Mouse (Mus musculus): Measurements from ENCODE around the gene Tmem30b.

Gene Tmem30b

DNA sequence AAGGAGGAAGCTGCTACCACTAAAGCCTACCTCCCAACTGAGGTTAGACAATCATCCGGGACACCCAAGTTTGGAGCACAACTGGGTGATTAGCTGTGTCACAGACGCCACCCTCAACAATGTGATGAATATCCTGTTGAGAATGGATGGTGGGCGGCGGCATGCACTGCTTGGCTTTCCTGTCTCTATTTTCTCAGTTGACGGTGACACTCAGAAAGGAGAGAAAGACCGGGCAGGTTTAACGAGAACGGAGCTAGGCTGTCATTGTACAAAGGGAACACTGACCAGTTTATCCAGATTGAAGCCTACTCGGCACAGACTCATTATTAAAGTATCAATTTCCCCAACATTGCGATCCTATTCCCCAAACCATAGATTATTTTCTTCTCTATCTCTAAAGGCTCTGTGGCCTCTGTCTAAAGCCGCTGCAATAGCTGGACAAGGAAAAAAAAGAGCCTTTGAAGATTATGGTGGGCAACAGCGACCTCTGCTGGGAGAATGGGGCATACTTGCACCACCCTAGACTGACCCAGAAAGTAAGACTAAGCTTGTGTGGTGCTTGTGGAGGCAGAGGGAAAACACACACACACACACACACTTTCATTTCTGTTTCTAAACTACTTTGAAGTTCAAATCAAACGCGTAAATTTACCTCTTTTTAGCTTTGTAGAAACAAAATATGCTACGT is 29.0 kb downstream of the Tmem30b start:
- peak; percentile 73 for DNase-seq (ENCODE audit: low read depth)

DNA sequence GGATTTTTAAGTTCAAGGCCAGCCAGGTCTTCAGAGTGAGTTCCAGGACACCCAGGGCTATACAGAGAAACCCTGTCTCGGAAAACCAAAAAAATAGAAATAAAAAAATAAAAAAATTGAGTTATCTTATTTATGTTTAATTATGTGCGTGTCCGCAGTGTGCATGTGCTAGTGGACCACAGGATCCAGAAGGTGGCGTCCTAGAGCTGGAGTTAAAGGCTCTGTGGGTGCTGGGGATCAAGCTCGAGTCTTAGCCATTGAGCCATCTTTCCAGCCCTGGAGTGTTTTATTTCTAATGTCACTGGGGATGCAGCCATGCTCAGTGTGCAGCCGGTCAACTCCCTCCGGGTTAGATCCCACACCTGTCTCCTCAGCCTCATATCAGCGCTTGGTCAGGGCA is 29.7 kb downstream of the Tmem30b start:
- DNase-seq (ENCODE audit: low read depth), result no peak

DNA sequence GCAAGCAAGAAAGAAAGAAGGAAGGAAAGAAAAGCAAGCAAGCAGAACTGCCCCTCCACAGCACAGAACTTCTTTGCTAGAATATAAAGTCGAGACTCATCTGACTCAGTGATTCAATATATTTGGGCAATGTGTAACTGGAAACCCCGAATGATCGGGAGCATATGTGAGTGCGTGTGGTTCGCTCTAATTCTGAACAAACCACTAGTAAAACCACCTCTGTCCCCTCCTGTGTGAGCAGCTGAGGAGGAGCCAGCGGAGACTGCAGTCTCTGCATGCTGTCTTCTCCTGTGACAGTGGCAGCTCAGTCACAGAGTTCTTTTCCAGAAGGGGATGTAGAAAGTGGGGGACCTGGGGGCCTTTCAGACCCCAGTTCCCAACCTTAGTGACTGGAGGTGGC is 31.5 kb downstream of the Tmem30b start:
- no peak for DNase-seq (ENCODE audit: low read depth)

DNA sequence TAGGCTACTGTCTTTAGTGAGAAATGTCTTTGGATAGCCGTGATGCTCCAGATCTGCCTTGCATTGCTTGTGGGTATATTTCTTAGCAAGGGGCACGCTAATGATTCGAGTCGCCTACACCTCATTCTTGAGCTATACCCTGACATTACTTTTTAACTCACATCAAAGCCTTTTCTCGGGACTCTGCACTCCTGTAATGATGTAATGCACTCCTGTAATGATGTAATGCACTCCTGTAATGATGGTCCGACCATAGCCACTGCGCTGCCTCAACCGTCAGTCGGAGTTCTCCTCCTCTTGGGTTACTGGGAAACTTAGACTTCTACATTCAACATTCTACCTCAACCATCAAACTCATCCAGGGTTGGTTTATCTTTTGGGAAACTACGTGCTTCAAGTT is 32.2 kb downstream of the Tmem30b start:
- DNase-seq (ENCODE audit: low read depth), result no peak

DNA sequence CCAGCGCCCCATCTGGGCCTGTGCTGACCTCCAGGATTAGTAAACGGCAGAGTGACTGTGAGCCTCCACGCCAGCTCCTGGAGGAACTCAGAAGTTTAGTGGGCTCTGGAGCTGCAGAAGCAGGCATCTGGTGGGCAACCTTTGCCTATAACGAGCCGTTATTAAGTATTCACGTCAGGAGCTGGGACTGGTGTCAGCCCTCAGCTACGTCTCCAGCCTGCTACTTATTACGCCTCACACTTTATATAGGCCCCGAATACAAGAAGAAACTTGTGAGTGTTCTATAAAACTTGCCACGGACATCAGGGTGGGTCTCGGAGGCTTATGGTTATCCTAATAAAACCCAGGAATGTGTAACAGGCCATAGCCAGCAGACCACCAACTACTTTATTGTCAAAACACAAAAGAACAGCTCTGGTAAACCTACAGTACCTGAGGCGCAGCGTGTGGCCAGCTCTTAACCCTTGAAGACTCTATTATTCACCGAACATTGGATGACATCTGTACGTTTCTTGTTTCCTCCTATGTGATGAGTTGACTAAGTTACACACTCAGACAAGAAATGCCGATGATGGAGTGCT is 34.6 kb downstream of the Tmem30b start:
- no peak for DNase-seq (ENCODE audit: low read depth)

DNA sequence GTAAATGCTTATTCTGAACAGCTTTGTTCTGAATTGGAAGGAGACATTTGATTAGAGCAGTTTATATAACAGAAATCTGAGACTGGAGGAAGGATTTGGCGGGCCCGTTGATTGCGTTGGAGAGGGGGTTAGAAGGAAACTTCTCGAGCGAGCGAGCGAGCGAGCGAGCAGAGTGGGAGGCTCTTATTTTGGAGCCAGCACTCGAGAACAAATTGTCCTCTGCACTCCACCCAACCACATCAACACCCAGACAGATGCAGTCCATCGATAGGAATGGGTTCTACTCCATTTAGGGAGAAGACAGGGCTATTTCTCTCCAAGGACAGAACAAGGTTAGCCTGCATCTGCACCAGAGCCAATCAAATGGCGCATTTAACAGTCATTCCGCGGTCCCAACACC is 39.1 kb downstream of the Tmem30b start:
- DNase-seq (ENCODE audit: low read depth), result no peak

DNA sequence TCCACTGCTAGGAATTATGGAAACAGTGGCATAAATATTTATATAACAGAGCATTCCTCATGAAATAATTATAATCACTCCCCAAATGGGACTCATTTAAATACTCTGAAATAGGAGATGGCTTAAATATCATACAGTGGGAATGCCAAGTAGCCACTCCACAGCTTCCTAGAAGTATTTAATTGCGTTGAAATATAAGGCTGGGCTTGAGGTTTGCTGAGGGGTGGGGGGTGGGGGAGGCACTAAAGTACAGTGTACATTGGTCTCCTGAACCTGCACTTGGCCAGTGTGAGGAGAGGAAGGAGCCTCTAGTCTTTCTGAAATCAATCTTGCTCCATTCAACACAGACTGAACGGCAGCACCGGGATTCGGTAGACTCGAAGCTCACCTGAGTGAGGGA is 39.5 kb downstream of the Tmem30b start:
- DNase-seq (ENCODE audit: low read depth), result no peak

DNA sequence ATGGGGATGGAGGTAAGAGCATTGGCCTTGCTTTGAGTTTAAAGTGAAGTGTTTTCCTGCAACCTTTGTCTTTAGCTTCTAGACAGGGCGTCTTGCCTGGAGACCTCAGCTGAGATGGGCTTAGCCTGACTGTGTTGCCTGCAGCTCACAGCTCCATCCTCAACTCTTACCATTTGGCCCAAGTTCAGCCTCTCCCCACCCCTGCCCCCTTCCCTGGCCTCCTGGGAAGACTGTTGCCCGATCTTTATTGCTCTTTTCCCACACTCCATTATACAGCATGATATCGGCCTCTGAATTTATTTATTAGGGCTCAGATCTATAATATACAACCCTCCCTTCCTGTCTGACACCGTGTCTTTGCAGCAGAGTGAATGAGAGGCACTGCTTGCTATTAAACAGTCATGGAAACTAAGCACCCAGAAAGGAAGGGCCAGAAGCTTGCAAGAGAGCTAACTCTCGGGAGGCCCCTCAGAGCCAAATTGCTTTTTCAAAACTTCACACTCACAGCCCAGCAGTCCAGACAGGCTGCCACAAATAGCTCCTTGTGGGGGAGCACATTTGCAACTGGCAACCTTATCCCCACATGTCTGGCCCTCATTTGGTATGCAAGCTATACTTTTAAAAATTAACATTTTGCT is 45.4 kb downstream of the Tmem30b start:
- DNase-seq (ENCODE audit: low read depth), result no peak

DNA sequence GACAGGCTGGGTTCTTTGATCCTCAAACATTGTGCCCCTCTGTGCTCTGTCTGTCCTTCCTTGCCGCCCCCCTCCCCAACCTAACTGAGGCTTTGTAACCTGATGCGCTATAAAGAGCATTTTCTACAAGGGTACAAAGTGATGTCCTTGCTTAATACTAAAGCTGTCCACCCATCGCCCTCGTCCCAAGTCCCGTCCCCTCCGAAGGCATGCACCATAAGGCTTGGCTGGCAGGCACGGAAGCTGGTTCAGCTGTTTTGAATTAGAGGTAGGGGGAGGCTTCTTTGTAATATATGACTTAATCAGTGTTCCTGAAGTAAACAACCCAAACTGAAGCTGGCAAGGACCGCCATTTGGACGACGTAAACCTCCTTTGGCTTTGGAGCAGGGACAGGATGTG is 51.0 kb downstream of the Tmem30b start:
- DNase-seq (ENCODE audit: low read depth), result no peak

DNA sequence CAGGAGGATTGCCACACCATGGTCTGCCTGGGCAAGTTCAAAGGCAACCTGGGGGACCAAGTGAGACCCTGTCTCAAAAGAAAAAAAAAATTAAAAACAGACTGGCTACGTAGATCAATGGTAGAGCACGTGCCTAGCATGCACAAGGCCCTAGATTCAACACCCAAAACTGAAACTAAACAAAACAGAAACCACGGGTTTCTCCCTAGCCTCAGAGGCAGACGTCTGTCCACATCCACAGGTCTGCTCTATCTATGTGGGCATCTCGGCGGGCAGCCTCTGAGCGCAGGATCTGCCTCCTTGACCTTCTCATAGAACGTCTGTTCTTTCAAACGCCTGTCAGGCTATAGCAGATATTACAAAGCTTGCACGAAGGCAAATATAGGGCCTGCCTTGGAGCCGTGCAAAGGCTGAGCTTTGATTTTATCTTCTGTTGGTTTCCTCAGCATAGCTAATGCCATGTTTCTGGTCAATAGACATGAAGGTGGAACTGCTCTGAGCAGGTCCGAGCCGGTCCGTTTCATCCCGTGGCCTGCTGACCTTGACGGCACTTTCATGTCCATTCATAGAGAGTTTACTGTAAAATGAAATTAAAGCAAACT is 52.2 kb downstream of the Tmem30b start:
- no peak for DNase-seq (ENCODE audit: low read depth)

All from fibroblast of lung, adult 2 months (primary cell).